Mouse (Mus musculus) ovary, postnatal 14 days (tissue): Measurements from ENCODE around the gene Elovl6.

ENCODE experiments used
- DNase-seq: peaks from one replicate; pipeline ENCODE4 v3.0.0; 2022; ENCODE audit warnings: low spot score

Gene Elovl6

GRCm38 (mm10) chr3:129532180-129532864 is at the start of gene Elovl6:
Gene Elovl6, plus strand, starts transcription at chr3:129532355.
- DNase-seq = peak; percentile 49

GRCm38 (mm10) chr3:129488774-129489173 is 43.4 kb upstream of the Elovl6 start:
- DNase-seq = no peak

GRCm38 (mm10) chr3:129494123-129494522 is 38.0 kb upstream of the Elovl6 start:
- no peak for DNase-seq

GRCm38 (mm10) chr3:129494731-129495130 is 37.4 kb upstream of the Elovl6 start:
- DNase-seq = no peak

- DNase-seq = no peak
These were observed 28.4 kb upstream of the Elovl6 start for GRCm38 (mm10) chr3:129503781-129504180.

GRCm38 (mm10) chr3:129504928-129505327 is 27.2 kb upstream of the Elovl6 start:
- DNase-seq = no peak

GRCm38 (mm10) chr3:129507736-129508135 is 24.4 kb upstream of the Elovl6 start:
- DNase-seq = no peak

- DNase-seq = no peak
These were observed 23.6 kb upstream of the Elovl6 start for GRCm38 (mm10) chr3:129508571-129508970.

GRCm38 (mm10) chr3:129509725-129510124 is 22.4 kb upstream of the Elovl6 start:
- peak; percentile 30 for DNase-seq

GRCm38 (mm10) chr3:129515863-129516436 is 16.2 kb upstream of the Elovl6 start:
- DNase-seq = no peak

GRCm38 (mm10) chr3:129520499-129520898 is 11.7 kb upstream of the Elovl6 start:
- no peak for DNase-seq

GRCm38 (mm10) chr3:129523456-129524143 is 8.6 kb upstream of the Elovl6 start:
- no peak for DNase-seq

GRCm38 (mm10) chr3:129527046-129527445 is 5.1 kb upstream of the Elovl6 start:
- DNase-seq = no peak

GRCm38 (mm10) chr3:129529311-129529710 is 2.8 kb upstream of the Elovl6 start:
- DNase-seq = no peak

- DNase-seq = no peak
These were observed 1.7 kb upstream of the Elovl6 start for GRCm38 (mm10) chr3:129530461-129530860.

- DNase-seq = peak; percentile 18
These were observed 949 bp downstream of the Elovl6 start for GRCm38 (mm10) chr3:129532865-129533742.

GRCm38 (mm10) chr3:129533743-129534530 is 1.8 kb downstream of the Elovl6 start:
- DNase-seq = peak; percentile 43

GRCm38 (mm10) chr3:129535444-129535843 is 3.3 kb downstream of the Elovl6 start:
- no peak for DNase-seq

GRCm38 (mm10) chr3:129536109-129536508 is 4.0 kb downstream of the Elovl6 start:
- DNase-seq = peak; percentile 58

- no peak for DNase-seq
These were observed 5.8 kb downstream of the Elovl6 start for GRCm38 (mm10) chr3:129537954-129538353.

- no peak for DNase-seq
These were observed 8.7 kb downstream of the Elovl6 start for GRCm38 (mm10) chr3:129540882-129541281.
